Mouse (Mus musculus): ENCODE measurements at regions not wholly inside any gene's neighbourhood (a gene's known extent, or its start where the extent isn't known, plus 50 kb on each side); places are given as distances from the start of the nearest gene placed in this dataset.

GRCm38 (mm10) chr4:45689572-45689971 lies 109.2 kb upstream of the Aldh1b1 start:
- ATAC-seq (replicated peaks; ENCODE audit: low FRiP score, low read depth) (no peak), DNase-seq (ENCODE audit: low spot score) (no peak)
- H3K4me2 ChIP-seq (ENCODE audit: low read length), result no peak overlapping the region
- no peaks in the 10 kb centered on the region for H3K36me3 ChIP-seq (ENCODE audit: insufficient read depth, low read length)
- H3K27ac ChIP-seq, result no peak overlapping the region
- no peaks in the 10 kb centered on the region for H3K9me3 ChIP-seq (replicated peaks; ENCODE audit: low read length)
- WGBS, result 48% methylated on average over 5 of the region's 5 CpGs
- H3K27me3 ChIP-seq (ENCODE audit: insufficient read depth, low read length), result no peaks in the 10 kb centered on the region
- no peak for TF ChIP-seq CTCF (IDR thresholded peaks at IDR 0.05; ENCODE audit: low read depth)
- H3K9ac ChIP-seq (ENCODE audit: low read depth, low read length), result no peak overlapping the region
- no peak overlapping the region for H3K4me3 ChIP-seq (replicated peaks; ENCODE audit: low read depth, low read length)
- no peaks in the 10 kb centered on the region for H3K4me1 ChIP-seq (replicated peaks; ENCODE audit: insufficient read depth, low read length)

- no peaks in the 10 kb centered on the region for H3K27me3 ChIP-seq (ENCODE audit: insufficient read depth, low read length)
- DNase-seq (ENCODE audit: low spot score), result no peak
- no peaks in the 10 kb centered on the region for H3K36me3 ChIP-seq (ENCODE audit: insufficient read depth, low read length)
- WGBS, result 66% methylated on average over 7 of the region's 7 CpGs
- no peak for TF ChIP-seq CTCF (IDR thresholded peaks at IDR 0.05; ENCODE audit: low read depth)
- no peak overlapping the region for H3K9ac ChIP-seq (ENCODE audit: low read depth, low read length)
- H3K4me2 ChIP-seq (ENCODE audit: low read length), result no peak overlapping the region
- H3K4me3 ChIP-seq (replicated peaks; ENCODE audit: low read depth, low read length), result no peak overlapping the region
- H3K4me1 ChIP-seq (replicated peaks; ENCODE audit: insufficient read depth, low read length), result no peaks in the 10 kb centered on the region
- H3K9me3 ChIP-seq (replicated peaks; ENCODE audit: low read length), result no peaks in the 10 kb centered on the region
- no peak overlapping the region for H3K27ac ChIP-seq
- ATAC-seq (replicated peaks; ENCODE audit: low FRiP score, low read depth), result no peak
Measured at GRCm38 (mm10) chr4:45688233-45688632, 110.6 kb upstream of the Aldh1b1 start.

- no peak for TF ChIP-seq CTCF (IDR thresholded peaks at IDR 0.05; ENCODE audit: low read depth)
- H3K9ac ChIP-seq (ENCODE audit: low read depth, low read length), result no peak overlapping the region
- no peak overlapping the region for H3K27ac ChIP-seq
- H3K4me2 ChIP-seq (ENCODE audit: low read length), result no peak overlapping the region
- ATAC-seq (replicated peaks; ENCODE audit: low FRiP score, low read depth), result no peak
- DNase-seq (ENCODE audit: low spot score), result no peak
- WGBS, result 86% methylated on average over 3 of the region's 3 CpGs
- no peaks in the 10 kb centered on the region for H3K27me3 ChIP-seq (ENCODE audit: insufficient read depth, low read length)
- H3K9me3 ChIP-seq (replicated peaks; ENCODE audit: low read length), result no peaks in the 10 kb centered on the region
- H3K4me3 ChIP-seq (replicated peaks; ENCODE audit: low read depth, low read length), result no peak overlapping the region
- no peaks in the 10 kb centered on the region for H3K4me1 ChIP-seq (replicated peaks; ENCODE audit: insufficient read depth, low read length)
- H3K36me3 ChIP-seq (ENCODE audit: insufficient read depth, low read length), result no peaks in the 10 kb centered on the region
Measured at GRCm38 (mm10) chr4:45685031-45685430, 113.8 kb upstream of the Aldh1b1 start.

GRCm38 (mm10) chr4:45683205-45683604 lies 115.6 kb upstream of the Aldh1b1 start:
- DNase-seq (ENCODE audit: low spot score), result peak; percentile 5
- H3K9me3 ChIP-seq (replicated peaks; ENCODE audit: low read length), result no peaks in the 10 kb centered on the region
- H3K27ac ChIP-seq, result no peak overlapping the region
- ATAC-seq (replicated peaks; ENCODE audit: low FRiP score, low read depth), result no peak
- H3K4me3 ChIP-seq (replicated peaks; ENCODE audit: low read depth, low read length), result no peak overlapping the region
- no peak for TF ChIP-seq CTCF (IDR thresholded peaks at IDR 0.05; ENCODE audit: low read depth)
- no peak overlapping the region for H3K4me2 ChIP-seq (ENCODE audit: low read length)
- H3K4me1 ChIP-seq (replicated peaks; ENCODE audit: insufficient read depth, low read length), result no peaks in the 10 kb centered on the region
- no peaks in the 10 kb centered on the region for H3K36me3 ChIP-seq (ENCODE audit: insufficient read depth, low read length)
- WGBS, result 37% methylated on average over 3 of the region's 3 CpGs
- no peaks in the 10 kb centered on the region for H3K27me3 ChIP-seq (ENCODE audit: insufficient read depth, low read length)
- no peak overlapping the region for H3K9ac ChIP-seq (ENCODE audit: low read depth, low read length)

- Histone ChIP-seq H3K9me3 (replicated peaks; ENCODE audit: low read length) (no peaks in the 10 kb centered on the region), H3K27ac (no peak overlapping the region), H3K9ac (ENCODE audit: low read depth, low read length) (no peak overlapping the region), H3K4me3 (replicated peaks; ENCODE audit: low read depth, low read length) (no peak overlapping the region), H3K4me2 (ENCODE audit: low read length) (no peak overlapping the region), H3K27me3 (ENCODE audit: insufficient read depth, low read length) (no peaks in the 10 kb centered on the region), H3K36me3 (ENCODE audit: insufficient read depth, low read length) (no peaks in the 10 kb centered on the region), H3K4me1 (replicated peaks; ENCODE audit: insufficient read depth, low read length) (no peaks in the 10 kb centered on the region)
- no peak for DNase-seq (ENCODE audit: low spot score)
- 78% methylated on average over 8 of the region's 8 CpGs for WGBS
- ATAC-seq (replicated peaks; ENCODE audit: low FRiP score, low read depth), result no peak
- no peak for TF ChIP-seq CTCF (IDR thresholded peaks at IDR 0.05; ENCODE audit: low read depth)
Measured at GRCm38 (mm10) chr4:45682746-45683145, 116.1 kb upstream of the Aldh1b1 start.

GRCm38 (mm10) chr4:45676137-45676536 lies 122.7 kb upstream of the Aldh1b1 start:
- Histone ChIP-seq H3K27ac (no peak overlapping the region), H3K4me2 (ENCODE audit: low read length) (no peak overlapping the region), H3K9ac (ENCODE audit: low read depth, low read length) (no peak overlapping the region), H3K4me1 (replicated peaks; ENCODE audit: insufficient read depth, low read length) (no peaks in the 10 kb centered on the region), H3K36me3 (ENCODE audit: insufficient read depth, low read length) (no peaks in the 10 kb centered on the region), H3K4me3 (replicated peaks; ENCODE audit: low read depth, low read length) (no peak overlapping the region), H3K9me3 (replicated peaks; ENCODE audit: low read length) (no peaks in the 10 kb centered on the region), H3K27me3 (ENCODE audit: insufficient read depth, low read length) (0 out of 2 replicates have a peak, but pooled peaks cover 4% of the 10 kb centered on the region)
- WGBS, result 57% methylated on average over 6 of the region's 6 CpGs
- TF ChIP-seq CTCF (IDR thresholded peaks at IDR 0.05; ENCODE audit: low read depth), result peak; percentile 61
- ATAC-seq (replicated peaks; ENCODE audit: low FRiP score, low read depth), result peak; percentile 68; the same call in 1 of the 2 replicates
- no peak for DNase-seq (ENCODE audit: low spot score)

- DNase-seq (ENCODE audit: low spot score) (no peak), ATAC-seq (replicated peaks; ENCODE audit: low FRiP score, low read depth) (no peak)
- Histone ChIP-seq H3K27me3 (ENCODE audit: insufficient read depth, low read length) (0 out of 2 replicates have a peak, but pooled peaks cover 4% of the 10 kb centered on the region), H3K4me2 (ENCODE audit: low read length) (no peak overlapping the region), H3K9ac (ENCODE audit: low read depth, low read length) (no peak overlapping the region), H3K9me3 (replicated peaks; ENCODE audit: low read length) (no peaks in the 10 kb centered on the region), H3K36me3 (ENCODE audit: insufficient read depth, low read length) (no peaks in the 10 kb centered on the region), H3K4me1 (replicated peaks; ENCODE audit: insufficient read depth, low read length) (no peaks in the 10 kb centered on the region), H3K27ac (no peak overlapping the region), H3K4me3 (replicated peaks; ENCODE audit: low read depth, low read length) (no peak overlapping the region)
- TF ChIP-seq CTCF (IDR thresholded peaks at IDR 0.05; ENCODE audit: low read depth), result no peak
- 87% methylated on average over 10 of the region's 10 CpGs for WGBS
Measured at GRCm38 (mm10) chr4:45674291-45674690, 124.5 kb upstream of the Aldh1b1 start.
